Mouse (Mus musculus): ENCODE measurements at regions not wholly inside any gene's neighbourhood (a gene's known extent, or its start where the extent isn't known, plus 50 kb on each side); places are given as distances from the start of the nearest gene placed in this dataset.

DNA sequence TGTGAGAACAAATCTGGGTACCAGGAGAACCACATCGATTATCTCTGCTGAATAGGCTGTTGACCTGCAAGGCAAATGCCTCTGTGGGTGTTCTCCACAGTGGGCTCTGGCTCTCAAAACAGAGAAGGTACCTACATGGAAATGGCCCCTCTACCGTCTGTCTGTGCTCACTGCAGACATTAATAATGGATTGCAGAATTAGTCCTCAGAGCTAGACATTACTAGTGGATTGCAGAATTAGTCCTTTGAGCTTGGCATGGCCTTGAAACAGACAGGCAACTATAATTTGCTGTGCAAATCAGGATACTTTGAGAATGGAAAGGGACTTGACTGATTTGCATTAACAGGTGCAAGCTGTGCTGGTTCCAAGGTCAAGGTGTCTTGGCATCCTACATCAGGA, 77.3 kb upstream of the Gm26897 start:
- DNase-seq (ENCODE audit: low spot score in 2 of 2) = no peak

DNA sequence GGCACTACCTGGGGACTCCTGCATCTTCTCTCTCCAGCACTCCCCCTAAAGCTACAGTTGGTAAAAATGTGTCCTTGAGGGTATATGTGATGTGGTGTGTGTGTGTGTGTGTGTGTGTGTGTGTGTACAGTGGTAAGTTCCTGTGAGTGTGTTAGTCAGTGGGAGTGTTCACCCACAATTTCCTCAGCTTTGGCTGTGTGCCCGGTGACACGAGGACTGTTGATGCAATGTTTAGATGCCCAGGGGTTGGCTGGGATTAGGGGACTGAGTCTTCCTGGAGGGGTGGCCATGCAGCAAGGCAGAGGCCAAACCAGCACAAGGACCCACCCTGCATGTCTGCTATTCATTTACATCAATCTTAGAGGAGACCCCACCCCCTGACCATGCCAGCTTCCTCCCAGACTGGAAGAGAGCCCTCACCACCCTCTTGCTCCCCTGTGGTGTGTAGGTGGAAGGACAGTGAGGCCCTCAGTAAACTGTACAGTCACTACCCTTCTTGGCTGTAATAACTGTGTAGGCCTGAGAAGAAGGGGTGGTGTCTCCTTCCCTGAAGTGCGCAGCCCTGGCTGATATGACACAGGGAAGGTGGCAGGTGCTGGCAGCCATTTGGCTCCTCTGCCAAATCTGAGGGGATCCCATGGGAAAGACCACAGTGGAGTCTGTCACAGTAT, 75.8 kb upstream of the Gm26897 start:
- DNase-seq (ENCODE audit: low spot score in 2 of 2) = no peak

DNA sequence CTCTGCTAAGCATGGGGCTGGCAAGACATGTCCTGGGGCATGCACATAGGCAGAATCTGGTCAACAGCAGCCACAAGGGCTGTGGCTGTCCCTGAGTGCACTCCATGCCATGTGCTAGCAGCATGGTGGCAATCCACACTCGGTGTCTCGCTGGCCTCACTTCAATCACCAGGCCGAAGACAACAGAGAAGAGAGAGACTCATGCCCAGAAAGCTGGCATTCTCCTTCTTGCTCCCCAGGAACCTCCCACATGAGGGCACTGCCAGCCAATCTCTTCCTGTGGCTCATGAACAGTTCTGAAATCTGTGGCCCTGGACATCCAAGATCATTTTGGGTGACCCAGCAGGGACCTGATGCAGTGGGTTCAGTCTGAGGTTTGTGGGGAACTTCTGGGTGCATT, 74.5 kb upstream of the Gm26897 start:
- DNase-seq (ENCODE audit: low spot score in 2 of 2) = no peak

DNA sequence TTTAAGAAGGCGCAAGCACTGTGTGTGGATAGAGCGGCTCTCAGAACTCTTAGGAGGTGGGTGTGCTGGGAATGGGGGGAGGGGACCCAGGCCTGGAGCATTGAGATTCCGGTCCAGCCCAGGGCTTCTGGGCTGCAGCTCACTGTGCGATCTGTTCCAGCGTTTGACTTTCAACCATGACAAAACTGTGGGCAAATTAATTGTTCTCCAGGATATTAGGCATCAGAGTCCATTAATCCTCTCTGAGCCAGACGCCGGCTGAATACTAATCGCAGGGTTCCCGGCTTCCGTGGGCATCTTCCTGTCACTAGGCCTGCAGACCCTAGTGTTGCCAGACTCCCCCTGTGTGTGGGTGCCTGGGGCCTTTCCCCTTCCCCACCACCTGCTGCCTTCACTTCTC, 73.3 kb upstream of the Gm26897 start:
- no peak for DNase-seq (ENCODE audit: low spot score in 2 of 2)

DNA sequence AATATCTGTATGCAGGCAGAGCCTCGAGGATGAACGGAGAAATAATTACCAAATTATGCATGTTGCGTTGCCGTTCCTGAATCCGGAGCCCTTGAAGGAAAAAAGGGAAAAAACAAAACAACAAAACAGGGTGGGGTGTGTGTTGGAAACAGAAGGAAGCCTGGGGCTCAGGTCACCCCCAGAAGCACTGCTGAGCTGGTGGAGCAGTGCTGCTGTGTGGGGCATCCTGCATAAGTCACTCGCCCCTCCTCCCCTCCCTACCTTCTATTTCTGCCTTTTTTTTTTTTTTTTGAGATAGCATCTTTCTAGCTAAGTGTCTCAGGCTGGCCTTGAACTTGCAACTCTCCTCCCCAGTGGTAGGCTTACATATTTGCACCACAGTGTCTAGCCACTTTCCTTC, 72.8 kb upstream of the Gm26897 start:
- DNase-seq (ENCODE audit: low spot score in 2 of 2) = no peak

DNA sequence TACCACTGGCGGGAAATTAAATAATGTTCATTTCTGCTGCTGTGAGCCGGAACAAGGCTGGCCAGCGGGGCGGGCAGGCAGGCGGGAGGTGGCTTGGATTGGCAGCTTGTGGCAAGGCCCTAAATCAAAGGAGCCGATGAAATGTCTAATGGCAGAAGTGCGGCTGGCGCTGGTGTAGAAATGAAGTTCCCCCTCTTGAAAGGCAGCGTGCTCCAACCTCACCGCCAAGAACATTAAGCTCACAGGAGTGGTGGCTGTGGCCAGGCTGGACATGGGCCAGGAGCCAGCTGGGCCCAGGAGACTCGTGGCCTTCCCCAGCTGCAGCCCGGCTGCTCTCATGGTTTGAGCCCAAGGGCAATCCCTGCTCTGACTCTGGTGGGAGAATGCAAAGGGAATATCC, 71.8 kb upstream of the Gm26897 start:
- DNase-seq (ENCODE audit: low spot score in 2 of 2) = no peak

DNA sequence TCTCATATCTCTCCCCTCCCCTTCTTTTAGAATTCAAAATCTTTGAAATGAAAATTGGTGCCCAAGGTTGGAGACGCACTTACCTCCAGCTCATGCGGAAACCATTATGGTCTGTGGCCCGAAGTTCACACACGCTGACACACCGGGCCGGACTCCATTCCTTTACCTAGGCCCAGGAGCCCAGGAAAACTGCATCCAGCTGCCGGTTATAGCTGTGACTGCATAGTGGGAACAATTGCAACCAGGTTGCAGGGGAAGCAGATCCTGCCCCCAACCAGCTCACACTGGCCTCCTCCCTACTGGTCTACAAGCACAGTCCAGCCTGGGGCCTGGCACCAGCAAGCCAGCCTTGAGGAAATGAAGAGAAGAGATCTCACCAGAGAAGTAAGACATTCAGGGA, 69.9 kb upstream of the Gm26897 start:
- DNase-seq (ENCODE audit: low spot score in 2 of 2) = no peak

DNA sequence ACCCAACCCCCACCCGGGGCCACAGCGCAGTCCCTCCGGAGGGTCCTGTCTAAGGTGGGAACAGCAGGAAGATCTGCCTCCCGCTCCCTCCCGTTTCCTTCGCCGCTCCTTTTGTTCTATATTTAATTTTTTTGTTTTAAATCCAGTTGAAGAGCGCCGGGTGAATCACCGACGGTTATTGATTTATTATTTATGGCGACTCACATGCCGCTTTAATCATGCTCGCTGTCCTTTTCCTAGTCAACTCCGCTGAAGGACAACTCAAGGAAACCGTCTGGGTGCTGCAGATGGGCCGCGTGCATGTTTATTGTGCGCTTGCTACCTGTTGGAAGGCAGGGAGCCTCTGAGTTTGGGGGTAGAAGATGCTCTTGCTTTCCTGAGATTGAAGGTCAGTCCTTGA, 68.3 kb upstream of the Gm26897 start:
- DNase-seq (ENCODE audit: low spot score in 2 of 2) = no peak

DNA sequence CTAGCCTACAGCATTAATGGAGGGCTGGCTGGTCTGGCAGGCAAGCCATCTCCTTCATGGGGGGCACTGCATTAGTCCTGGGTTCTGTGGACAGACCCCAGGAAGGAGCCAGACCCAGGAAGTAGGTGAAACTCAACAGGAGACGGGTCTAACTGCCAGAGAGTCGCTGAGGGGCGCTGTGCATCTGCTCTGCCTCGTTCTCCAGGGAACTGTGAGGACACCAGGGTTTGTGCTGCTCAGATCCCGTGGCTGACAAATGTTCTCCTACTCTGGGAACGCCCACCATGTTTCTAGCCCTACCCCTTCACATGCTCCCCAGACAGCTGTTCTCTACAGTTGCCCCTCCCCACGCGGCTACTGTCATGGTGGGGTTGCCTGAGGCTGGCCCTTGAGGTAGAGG, 67.7 kb upstream of the Gm26897 start:
- no peak for DNase-seq (ENCODE audit: low spot score in 2 of 2)

DNA sequence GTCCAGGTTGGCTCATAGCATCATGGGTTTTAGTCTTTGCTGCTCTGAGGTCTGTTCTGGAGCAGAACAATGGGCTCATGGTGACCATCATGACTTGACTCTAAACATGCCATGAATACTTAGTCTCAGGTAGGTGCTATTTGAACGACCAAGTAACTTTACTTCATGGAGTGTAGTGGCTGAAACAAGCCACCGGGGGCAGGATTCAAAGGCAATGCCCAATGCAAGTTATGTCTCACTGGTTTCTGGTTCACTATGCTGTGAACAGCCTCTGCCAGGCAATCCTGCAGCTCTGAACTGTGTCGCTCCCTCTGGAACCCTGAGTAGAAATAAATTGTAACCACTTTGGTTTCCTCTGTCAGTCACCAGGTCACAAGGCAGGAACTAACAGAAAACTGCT, 65.8 kb upstream of the Gm26897 start:
- peak; percentile 42 to 75 for DNase-seq (ENCODE audit: low spot score in 2 of 2)

DNA sequence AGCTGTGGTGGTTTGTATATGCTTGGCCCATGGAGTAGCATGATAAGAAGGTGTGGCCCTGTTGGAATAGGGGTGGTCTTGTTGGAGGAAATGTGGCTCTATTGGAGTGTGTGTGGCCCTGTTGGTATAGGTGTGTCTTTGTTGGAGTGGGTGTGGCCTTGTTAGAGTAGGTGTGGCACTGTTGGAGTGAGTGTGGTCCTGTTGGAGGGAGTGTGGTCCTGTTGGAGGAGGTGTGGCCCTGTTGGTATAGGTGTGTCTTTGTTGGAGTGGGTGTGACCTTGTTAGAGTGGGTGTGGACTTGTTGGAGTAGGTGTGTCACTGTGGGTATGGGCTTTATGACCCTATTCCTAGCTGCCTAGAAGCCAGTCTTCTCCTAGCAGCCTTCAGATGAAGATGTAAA, 64.6 kb upstream of the Gm26897 start:
- DNase-seq (ENCODE audit: low spot score in 2 of 2) = no peak

DNA sequence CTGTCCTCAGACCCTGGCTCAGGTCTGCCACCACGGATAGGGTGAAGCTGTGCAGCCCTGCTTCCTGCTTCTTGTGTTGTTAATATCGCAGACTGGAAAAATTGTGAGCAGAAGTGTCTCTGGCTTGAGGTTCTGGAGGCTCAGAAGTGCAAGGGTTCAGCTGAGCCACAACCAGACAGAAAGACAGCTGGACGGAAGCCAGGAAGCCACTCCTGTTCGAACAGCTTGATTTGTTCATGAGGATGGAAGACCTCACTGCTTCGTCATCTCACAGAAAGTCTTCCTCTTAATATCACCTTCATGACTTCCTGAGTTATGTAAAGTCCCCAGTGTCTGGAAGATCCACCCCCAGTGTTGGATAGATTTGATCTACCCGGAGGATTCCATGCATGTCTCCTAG, 62.0 kb upstream of the Gm26897 start:
- no peak for DNase-seq (ENCODE audit: low spot score in 2 of 2)

DNA sequence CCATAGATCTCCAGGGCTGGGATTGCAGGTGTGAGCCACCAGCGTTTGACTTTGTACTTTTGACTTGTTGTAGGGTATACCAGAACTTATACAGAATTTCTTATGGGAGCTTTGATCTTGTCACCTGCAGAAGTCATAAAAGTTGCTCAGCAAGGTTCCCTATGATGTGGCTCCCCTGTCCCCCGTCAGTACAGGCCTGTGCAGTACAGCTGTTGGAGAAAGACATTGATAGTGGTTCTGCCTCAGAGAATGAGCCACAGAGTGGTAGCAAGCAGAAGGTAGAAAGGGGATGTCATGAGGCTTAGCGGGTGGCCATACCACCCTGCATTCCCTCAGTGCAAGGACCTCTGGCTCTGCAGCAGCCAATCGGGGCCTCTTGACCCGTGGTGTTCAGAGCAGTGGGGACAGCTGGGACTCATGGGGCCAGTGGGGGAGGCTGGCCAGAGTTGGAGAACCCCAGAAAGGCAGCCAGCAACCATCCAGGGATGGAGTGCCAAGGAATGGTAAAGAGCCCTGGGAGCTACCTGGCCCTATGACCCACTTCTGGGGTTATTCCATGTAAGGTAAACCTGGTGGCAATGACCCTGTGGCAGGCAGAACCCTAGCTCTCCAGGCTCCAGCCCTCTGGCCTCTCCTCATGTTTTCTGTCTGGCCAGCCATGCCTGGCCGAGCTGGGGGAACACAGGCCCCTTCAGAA, 58.6 kb upstream of the Gm26897 start:
- DNase-seq (ENCODE audit: low spot score in 2 of 2) = peak; percentile 67 to 76

DNA sequence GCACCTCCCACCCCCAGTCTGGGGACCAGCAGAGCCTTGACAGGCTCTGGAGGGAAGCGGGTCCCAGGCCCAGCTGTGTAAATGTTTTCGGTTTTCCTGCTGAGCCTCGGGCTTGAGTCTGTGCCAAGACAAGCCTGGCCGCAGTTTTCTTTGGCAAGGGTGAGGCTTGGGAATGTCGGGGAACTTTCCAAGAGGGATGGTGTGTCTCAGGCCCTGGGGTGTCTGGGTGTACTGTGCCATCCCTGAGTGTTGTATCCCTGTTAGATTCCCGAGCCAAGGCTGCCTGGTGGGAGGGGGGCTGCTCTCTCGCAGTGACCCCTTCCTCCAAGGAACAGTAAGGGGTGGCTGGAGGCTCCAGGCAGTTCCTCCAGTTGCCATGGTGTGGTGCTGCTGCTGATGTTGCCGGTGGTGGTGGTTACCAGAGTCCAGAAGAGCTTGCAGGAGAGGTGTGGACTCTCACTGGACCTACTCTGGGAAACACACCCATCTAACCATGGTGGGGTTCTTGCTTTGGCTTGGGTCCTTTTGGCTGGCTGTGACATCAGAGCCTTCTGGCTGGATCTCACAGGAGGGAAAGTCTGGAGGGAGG, 58.0 kb upstream of the Gm26897 start:
- DNase-seq (ENCODE audit: low spot score in 2 of 2) = peak; percentile 30 to 34

DNA sequence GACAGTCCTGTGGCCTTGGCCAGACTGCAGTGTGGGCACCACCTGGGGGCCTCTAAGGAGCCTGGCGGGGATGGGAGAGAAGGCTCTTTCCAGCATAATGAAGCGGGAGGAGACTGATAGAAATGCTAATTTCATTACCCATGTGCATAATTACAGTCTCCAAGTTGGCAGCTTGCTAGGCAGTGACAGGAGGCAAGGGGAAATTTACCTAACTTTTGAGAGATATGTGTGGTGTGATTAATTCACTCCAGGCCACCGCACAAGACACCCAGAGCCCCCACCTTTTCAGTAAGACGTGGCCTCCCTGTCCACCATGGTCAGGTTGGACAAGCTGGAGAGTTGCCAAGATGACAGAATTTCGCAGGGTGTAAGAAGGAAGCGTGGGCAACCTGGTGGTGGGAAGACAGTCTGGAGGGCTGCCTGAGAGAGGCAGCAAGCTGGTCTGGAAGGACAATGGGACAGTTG, 55.8 kb upstream of the Gm26897 start:
- no peak for DNase-seq (ENCODE audit: low spot score in 2 of 2)

DNA sequence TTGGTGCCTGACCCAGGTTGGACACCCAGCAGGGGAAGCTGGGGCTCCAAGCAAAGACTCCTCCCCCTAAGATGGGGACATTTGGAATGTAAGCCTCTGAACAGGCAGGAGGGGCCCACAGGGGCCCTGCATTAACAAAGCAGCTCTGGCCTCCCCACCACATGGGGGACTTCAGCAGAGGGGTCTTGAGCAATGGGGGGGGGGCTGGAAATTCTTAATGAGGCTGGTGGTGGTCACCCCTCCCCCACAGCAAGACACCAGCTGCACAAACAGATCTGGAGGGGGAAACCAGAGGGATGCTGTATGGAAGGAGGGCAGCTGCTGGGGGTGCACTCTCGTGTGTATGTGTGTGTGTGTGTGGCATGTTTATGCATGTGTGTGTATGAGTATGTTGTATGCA, 55.2 kb upstream of the Gm26897 start:
- no peak for DNase-seq (ENCODE audit: low spot score in 2 of 2)

DNA sequence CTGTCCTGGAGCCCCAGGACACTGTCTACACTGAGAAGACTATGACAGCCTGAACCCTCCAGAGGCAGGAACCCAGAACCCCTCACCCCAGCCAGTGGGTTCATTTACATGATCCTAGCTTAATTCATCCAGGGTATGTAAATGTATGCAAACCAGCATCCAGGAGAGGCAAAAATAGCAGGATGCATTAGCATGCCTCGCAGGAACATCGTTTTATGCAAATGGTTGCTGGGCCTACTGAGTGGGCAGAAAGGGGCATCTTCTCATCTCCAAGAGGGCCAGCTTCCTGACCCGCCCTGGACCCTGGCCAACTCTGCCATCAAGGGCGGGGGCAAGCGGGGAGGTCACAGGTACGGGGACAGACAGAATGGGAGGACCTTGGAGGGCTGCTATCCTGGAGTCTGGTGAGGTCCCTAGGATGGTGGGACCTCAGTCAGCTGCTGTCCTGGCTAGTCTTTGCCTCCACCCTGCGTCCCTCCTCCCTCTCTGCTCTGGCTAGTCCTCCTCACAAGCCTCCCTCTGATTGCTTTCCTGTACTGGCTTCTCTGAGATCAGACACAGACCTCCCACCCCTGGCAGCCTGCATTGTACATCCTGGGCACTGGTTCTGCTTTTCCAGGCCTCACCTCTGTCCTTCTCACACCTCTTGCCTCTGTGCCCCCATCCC, 52.2 kb upstream of the Gm26897 start:
- no peak for DNase-seq (ENCODE audit: low spot score in 2 of 2)

DNA sequence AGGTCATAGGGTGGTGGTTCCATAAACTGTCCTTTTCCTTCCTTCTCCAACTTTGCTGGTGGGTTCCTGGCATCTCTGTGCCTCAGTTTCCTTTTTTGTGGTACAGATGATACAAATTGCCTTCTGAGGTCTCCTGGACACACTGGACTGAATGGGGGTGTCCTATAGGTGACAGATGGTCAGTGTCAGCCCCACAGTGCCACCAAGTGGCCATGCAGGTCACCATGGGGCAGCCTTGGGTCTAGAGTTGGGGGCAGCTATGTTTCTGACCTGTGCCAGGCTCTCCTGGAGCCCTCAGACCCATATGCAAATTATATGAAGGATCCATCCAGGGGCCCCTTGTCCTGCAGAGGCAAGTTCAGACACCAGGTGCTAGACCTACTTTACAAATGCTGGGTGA, 50.8 kb upstream of the Gm26897 start:
- peak in 1 of 2 experiments; percentile 33 for DNase-seq (ENCODE audit: low spot score in 2 of 2)

Measured in thymus, postnatal 10 days (tissue).